Mouse (Mus musculus): Measurements from ENCODE around the gene Ank3.

Ank3 gene

DNA sequence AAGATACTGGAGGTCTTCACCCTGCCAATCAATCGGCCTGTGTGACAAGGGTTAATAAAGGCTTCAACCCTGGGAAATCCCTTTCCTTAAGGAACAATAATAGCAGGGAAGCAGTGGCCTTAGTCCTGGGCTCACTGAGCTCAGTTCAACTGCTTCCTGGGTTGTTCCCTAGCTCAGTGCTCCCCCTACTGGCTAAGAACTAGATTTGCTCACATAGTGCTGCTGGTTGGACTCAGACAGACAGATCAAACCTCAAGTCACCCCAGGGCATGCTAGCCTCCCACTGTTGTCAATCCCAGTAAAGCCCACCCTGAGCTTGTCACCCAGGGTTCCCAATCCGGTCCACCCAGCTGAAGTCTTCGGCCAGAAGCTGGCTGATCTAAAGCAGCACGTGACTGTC is 447.2 kb downstream of the Ank3 start:
- peak; percentile 7 for DNase-seq (ENCODE audit: low spot score)

- no peak for DNase-seq (ENCODE audit: low spot score)
Observed at GRCm38 (mm10) chr10:69852366-69853091, 454.0 kb downstream of the Ank3 start.

GRCm38 (mm10) chr10:69854587-69855185 is 456.1 kb downstream of the Ank3 start:
- no peak for DNase-seq (ENCODE audit: low spot score)

DNA sequence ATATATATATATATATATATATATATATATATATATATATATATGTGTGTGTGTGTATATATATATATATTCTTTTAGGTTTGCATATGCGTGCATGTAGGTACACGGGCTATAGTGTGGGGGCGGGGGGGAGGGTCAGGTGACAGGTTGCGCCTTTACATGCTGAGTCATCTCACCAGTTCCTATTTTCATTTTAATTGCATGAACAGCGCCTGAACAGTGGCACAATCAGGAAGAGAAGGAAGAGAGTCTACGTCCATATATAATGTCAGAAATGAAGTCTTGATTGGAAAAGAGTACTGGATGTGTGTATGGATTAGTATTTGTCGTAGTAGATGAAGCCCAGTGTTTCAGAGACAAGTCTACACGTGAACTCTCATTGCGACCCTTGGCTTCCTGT is 459.4 kb downstream of the Ank3 start:
- no peak for DNase-seq (ENCODE audit: low spot score)

DNA sequence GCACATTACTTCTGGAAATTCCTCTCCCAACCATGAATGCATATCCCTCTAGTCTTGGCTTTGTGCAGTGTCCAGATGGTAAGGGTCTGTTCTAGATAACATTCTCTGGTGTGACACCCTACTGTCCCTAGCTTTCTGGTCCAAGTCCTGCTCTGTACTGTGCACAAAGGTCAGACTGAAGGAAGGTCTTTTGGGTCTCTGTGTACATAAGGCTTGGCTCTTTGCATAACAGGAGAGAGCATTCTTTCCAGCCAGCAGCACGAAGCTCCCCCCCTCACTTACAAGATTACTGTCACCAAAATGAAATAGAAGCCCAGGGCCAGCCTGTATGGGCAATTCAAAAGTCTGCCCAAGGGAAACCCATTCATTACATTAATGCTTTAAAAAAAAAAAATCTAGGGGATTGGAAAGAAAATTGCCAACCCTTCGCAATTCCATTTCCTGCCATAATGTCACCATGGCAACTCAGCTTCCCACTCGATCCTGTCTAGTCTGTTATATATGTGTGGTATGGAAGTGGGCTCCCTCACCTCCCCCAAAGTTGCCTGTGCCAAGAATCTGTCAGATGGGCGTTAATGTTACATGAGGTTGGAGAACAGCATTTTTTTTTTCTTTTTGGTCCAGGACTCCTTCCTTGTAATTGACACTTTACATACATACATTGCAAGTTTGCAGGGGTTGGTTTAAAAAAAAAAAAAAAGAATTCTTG is 460.5 kb downstream of the Ank3 start:
- no peak for DNase-seq (ENCODE audit: low spot score)

DNA sequence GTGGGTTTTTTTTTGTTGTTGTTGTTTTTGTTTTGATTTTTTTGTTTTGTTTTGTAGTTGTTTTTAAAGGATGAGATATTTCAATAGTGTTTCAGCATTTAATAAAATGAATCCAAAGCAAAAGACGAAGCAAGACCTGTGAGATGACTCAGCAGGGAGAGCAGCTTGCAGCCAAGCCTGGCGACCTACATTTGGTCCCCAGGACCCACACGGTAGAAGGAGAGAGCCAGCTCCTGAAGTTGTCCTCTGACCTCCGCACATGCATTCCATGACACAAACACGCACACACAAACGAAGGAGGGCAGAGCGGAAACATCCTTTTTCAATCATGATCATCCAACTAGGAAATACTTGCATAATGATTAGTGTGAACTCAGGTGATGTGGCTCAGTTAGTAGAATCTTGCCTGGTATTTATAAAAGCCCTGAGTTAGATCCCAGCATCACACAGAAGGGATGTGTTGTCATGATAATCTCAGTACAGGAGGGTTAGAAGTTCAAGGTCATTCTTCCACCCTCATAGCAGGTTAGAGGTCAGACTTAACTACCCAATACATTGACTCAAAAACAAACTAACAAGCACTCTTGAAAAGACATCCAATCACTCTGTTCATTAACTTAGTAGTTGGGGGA is 461.4 kb downstream of the Ank3 start:
- DNase-seq (ENCODE audit: low spot score) = no peak

DNA sequence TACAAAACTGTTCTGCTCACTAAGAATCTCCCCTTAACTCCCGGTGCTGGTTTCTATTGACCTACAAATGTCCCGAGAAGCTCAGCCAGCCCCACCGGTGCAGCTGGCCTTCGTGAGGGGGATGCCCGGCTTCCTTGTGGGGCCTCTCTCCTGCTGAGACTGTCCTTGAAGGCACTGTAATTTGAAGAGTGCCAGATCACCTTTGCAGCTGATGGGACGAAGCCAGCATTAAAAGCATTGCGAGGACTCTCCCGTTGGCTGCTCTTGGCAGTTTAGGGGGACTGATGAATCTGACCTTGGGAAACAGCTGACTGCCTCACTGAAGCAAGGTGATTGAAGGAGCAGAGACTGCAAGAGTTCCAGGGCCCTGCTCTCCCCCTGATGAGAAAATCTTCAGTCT is 464.3 kb downstream of the Ank3 start:
- no peak for DNase-seq (ENCODE audit: low spot score)

- DNase-seq (ENCODE audit: low spot score) = peak; percentile 70
Observed at GRCm38 (mm10) chr10:69870348-69870747, 471.8 kb downstream of the Ank3 start.

DNA sequence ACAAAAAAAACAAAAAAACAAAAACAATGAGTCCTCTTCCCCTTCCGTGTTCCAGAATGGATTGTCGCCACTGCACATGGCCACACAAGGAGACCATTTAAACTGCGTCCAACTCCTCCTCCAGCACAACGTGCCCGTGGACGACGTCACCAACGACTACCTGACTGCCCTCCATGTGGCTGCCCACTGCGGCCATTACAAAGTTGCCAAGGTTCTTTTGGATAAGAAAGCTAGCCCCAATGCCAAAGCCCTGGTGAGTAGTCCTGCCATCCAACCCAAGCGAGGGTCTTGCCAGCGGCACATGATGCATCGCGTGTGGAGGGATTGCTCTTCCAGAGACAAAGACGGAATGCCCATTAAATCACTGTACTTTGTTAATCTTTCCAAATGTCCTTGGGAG is 472.4 kb downstream of the Ank3 start:
- DNase-seq (ENCODE audit: low spot score) = no peak

DNA sequence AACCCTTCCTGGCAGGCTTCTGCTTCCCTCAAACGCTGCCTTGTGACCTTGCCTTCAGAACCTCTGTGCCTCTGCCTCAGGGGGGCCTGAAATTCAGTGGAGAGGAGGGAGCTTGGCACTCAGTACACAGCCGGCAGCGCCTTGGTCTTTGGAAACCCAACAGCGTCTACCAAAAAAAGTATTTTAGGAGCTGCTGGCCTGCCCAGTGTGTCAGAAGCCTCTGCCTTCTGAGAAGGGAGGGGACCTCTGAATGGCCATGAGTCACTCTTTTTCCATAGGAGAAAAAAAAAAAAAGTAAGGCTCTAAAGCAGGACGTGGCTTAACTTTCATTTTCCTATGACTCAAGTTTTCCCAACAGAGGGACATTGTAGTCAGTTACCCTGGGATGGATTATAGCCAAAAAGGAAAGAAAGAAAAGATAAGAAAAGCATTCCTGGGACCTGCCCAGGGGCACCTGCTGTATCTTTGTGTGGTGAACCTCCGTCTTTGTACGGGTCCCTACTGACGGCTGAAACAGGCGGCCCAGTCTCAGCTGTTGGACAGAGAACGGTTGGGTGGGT is 473.7 kb downstream of the Ank3 start:
- peak; percentile 22 for DNase-seq (ENCODE audit: low spot score)

- DNase-seq (ENCODE audit: low spot score) = no peak
Observed at GRCm38 (mm10) chr10:69872892-69873291, 474.3 kb downstream of the Ank3 start.

DNA sequence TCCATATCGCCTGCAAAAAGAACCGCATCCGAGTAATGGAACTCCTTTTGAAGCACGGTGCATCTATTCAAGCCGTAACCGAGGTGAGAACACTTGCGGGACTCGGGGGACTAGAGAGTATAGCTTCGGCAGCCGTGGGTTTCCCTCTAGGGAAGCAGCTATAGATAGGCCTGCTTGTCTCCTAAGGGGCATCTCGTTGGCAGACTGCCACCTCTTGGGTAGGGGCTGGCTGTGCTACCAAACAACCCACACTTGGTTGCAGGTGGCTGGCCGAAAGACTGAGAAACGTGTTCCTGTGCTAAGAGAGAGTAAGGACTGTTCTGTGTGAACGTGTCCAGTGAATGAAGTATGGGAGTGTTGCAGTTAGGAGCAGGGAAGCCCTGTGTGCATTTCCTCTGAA is 476.2 kb downstream of the Ank3 start:
- no peak for DNase-seq (ENCODE audit: low spot score)

- DNase-seq (ENCODE audit: low spot score) = no peak
Observed at GRCm38 (mm10) chr10:69883935-69884680, 485.5 kb downstream of the Ank3 start.

GRCm38 (mm10) chr10:69888399-69888798 is 489.8 kb downstream of the Ank3 start:
- peak; percentile 63 for DNase-seq (ENCODE audit: low spot score)

GRCm38 (mm10) chr10:69889779-69890178 is 491.2 kb downstream of the Ank3 start:
- no peak for DNase-seq (ENCODE audit: low spot score)

GRCm38 (mm10) chr10:69890389-69890985 is 491.9 kb downstream of the Ank3 start:
- DNase-seq (ENCODE audit: low spot score) = no peak

DNA sequence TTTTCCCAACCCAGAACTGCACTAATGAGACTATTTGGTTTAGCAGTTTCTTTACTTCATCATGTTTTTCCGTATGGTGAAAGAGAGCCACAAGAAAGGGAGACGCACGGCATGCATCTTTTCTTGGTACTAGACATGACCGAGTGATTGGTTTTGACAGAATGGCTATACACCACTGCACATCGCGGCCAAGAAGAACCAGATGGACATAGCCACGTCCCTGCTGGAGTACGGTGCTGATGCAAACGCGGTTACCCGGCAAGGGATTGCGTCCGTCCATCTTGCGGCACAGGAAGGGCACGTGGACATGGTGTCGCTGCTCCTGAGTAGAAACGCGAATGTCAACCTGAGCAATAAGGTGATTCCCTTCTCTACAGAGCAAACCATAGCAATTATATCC is 493.6 kb downstream of the Ank3 start:
- DNase-seq (ENCODE audit: low spot score) = no peak

GRCm38 (mm10) chr10:69895606-69896005 is 497.0 kb downstream of the Ank3 start:
- no peak for DNase-seq (ENCODE audit: low spot score)

DNA sequence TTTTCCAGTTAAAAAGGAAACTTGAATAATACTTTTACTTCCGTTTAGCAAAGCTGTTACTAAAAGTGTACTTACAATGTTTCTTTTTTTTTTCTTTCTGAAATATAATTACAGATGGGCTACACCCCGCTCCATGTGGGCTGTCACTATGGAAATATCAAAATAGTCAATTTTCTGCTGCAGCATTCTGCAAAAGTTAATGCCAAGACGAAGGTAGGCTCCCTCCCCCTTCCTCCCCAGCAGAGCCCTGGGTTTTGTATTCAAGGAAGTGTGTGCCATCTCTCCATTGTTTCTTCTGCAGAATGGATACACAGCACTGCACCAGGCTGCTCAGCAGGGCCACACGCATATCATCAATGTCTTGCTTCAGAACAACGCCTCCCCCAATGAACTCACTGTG is 499.4 kb downstream of the Ank3 start:
- no peak for DNase-seq (ENCODE audit: low spot score)

- no peak for DNase-seq (ENCODE audit: low spot score)
Observed at GRCm38 (mm10) chr10:69898821-69899220, 500.2 kb downstream of the Ank3 start.

DNA sequence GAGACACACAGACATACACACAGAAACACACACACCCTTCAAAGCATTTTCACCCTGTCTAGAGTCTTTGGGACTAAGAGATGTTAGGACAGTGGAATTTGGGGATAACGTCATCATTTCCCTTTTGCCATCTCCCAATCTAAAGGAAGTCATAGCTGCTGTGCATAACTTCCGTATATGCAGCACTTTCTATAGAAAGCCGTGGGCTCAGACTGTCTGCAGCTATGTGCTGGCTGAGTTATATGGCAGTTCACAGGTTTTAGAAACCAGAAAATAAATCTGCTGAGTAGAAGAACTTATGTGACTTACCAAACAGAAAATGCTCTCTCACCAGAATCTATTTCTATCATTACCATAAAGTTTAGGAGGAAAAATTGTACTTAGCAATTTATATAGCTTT is 501.2 kb downstream of the Ank3 start:
- DNase-seq (ENCODE audit: low spot score) = no peak
